Mouse (Mus musculus): ENCODE measurements around the gene Actb.

- TF ChIP-seq CTCF (IDR thresholded peaks at IDR 0.05; ENCODE audit: low read depth, low read length), result no peak
- no peak for TF ChIP-seq EP300 (IDR thresholded peaks at IDR 0.05; ENCODE audit: insufficient read depth, low read depth, low read length)
- TF ChIP-seq POLR2A (IDR thresholded peaks at IDR 0.05; ENCODE audit: insufficient read depth, low read length), result no peak
These were observed 15.7 kb upstream of the Actb start for GRCm38 (mm10) chr5:142922251-142922650.
